Comparison of ENCODE assay signal across 13 mouse cellular contexts in the genomic region with DNA sequence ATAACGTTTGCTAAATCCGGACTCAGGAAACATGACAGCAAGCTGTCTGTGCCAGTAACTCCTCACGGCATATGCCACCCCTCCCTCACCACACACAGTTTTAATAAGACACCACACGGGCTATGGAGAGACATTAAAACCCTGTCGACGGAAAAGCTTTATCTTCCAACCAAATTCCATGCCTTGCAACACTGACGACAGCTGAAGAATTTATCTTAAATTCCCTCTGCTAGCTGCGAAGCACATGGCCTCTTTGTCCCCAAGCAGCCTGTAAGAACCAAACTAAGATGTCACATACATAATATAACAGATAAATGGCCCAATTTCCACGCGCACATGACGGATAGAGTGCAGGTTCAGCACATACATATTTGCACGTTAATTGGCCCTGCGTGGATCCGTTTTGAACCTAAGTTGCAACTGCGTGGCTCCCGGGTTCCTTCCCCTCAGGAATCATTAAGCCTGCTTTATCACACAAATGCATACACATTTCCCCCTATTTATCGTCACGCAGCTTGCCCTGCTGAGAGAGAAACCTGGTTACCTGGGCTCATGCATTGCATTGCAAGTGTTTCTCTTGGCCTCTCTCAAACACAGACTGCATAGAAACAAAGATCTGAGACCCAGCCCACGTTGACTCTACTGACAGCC.
A peak's percentile ranks its signal among the peaks of the same experiment; 100 is the strongest.
DNase-seq lines count a peak whose midpoint lies in the region; ATAC-seq and TF ChIP-seq lines count a peak whose summit lies in the region.
"Had no signal": no experiment of that assay in that cellular context is flagged by ENCODE, and none has a peak within 500 bp of the region (broad histone marks: within the 10 kb centered on the region; RNA-seq: fewer than 3 reads in every experiment).

No protein-coding gene starts in this region.

- intact Hi-C loops in left cerebral cortex, postnatal 14 days (cut with DNase I): no loop called here

- H3K27me3 ChIP-seq in midbrain, embryonic 12.5 days: no peaks in the 10 kb centered on the region
- H3K27me3 ChIP-seq in midbrain, embryonic 11.5 days (ENCODE audit: control insufficient read depth, insufficient read depth, low read length): no peaks in the 10 kb centered on the region
- H3K27me3 ChIP-seq in hindbrain, embryonic 14.5 days (ENCODE audit: control insufficient read depth, insufficient read depth, low read length): no peaks in the 10 kb centered on the region
- H3K27me3 ChIP-seq in cerebellum, adult 2 months (ENCODE audit: control insufficient read depth, insufficient read depth, low read length): no peaks in the 10 kb centered on the region; the same call in 1 of the 2 replicates
- H3K27me3 ChIP-seq: kidney, embryonic 15.5 days; limb, embryonic 13.5 days; megakaryocyte, embryonic 14.5 days had no signal

- H3K9me3 ChIP-seq in midbrain, embryonic 12.5 days: no peaks in the 10 kb centered on the region
- no peaks in the 10 kb centered on the region for H3K9me3 ChIP-seq in midbrain, embryonic 11.5 days (ENCODE audit: control insufficient read depth, low read length)
- H3K9me3 ChIP-seq in hindbrain, embryonic 14.5 days (ENCODE audit: control insufficient read depth, low read length): no peaks in the 10 kb centered on the region
- H3K9me3 ChIP-seq: kidney, embryonic 15.5 days; limb, embryonic 13.5 days had no signal

- no peak overlapping the region for H3K4me2 ChIP-seq in midbrain, embryonic 12.5 days (replicated peaks)
- H3K4me2 ChIP-seq in midbrain, embryonic 11.5 days: no peak overlapping the region
- peak overlapping the region; percentile 19; the same call in 1 of the 2 replicates for H3K4me2 ChIP-seq in hindbrain, embryonic 14.5 days (replicated peaks)
- H3K4me2 ChIP-seq: kidney, embryonic 15.5 days; limb, embryonic 13.5 days had no signal

- ATAC-seq in midbrain, embryonic 12.5 days (ENCODE audit: low FRiP score, low read depth): no peak
- no peak for ATAC-seq in midbrain, embryonic 11.5 days (ENCODE audit: low FRiP score)
- peak; percentile 66; the same call in 1 of the 2 replicates for ATAC-seq in hindbrain, embryonic 14.5 days (ENCODE audit: low FRiP score)

- WGBS in midbrain, embryonic 12.5 days: 77% methylated on average over 19 of the region's 19 CpGs
- WGBS in midbrain, embryonic 11.5 days: 79% methylated on average over 19 of the region's 19 CpGs
- WGBS in hindbrain, embryonic 14.5 days: 40% methylated on average over 19 of the region's 19 CpGs
- WGBS in cerebellum, adult 2 months: 73% methylated on average over 19 of the region's 19 CpGs

- no peak overlapping the region for H3K9ac ChIP-seq in midbrain, embryonic 12.5 days (replicated peaks)
- no peak overlapping the region for H3K9ac ChIP-seq in midbrain, embryonic 11.5 days (ENCODE audit: low read length)
- H3K9ac ChIP-seq in hindbrain, embryonic 14.5 days: peak overlapping the region; percentile 1; the same call in 1 of the 2 replicates
- H3K9ac ChIP-seq: kidney, embryonic 15.5 days; limb, embryonic 13.5 days had no signal

- no peak for TF ChIP-seq CTCF in cerebellum, adult 2 months (IDR thresholded peaks at IDR 0.05; ENCODE audit: borderline replicate concordance, insufficient read depth, low read depth, low read length)

- H3K4me3 ChIP-seq in midbrain, embryonic 12.5 days: no peak overlapping the region
- no peak overlapping the region for H3K4me3 ChIP-seq in midbrain, embryonic 11.5 days (ENCODE audit: low read depth, low read length)
- H3K4me3 ChIP-seq in hindbrain, embryonic 14.5 days (replicated peaks; ENCODE audit: low read length): no peak overlapping the region
- H3K4me3 ChIP-seq in cerebellum, adult 2 months (replicated peaks; ENCODE audit: insufficient read depth, low read depth, low read length): no peak overlapping the region
- H3K4me3 ChIP-seq: kidney, embryonic 15.5 days; limb, embryonic 13.5 days; megakaryocyte, embryonic 14.5 days had no signal

- H3K4me1 ChIP-seq in midbrain, embryonic 12.5 days: no peaks in the 10 kb centered on the region
- H3K4me1 ChIP-seq in midbrain, embryonic 11.5 days (ENCODE audit: control insufficient read depth, insufficient read depth, low read length): no peaks in the 10 kb centered on the region
- peaks cover 12% of the 10 kb centered on the region for H3K4me1 ChIP-seq in hindbrain, embryonic 14.5 days (replicated peaks; ENCODE audit: control insufficient read depth, insufficient read depth, low read length)
- H3K4me1 ChIP-seq in cerebellum, adult 2 months (ENCODE audit: control insufficient read depth, insufficient read depth, low read length): no peaks in the 10 kb centered on the region
- H3K4me1 ChIP-seq: kidney, embryonic 15.5 days; limb, embryonic 13.5 days; megakaryocyte, embryonic 14.5 days had no signal

- H3K36me3 ChIP-seq in midbrain, embryonic 12.5 days: no peaks in the 10 kb centered on the region
- no peaks in the 10 kb centered on the region for H3K36me3 ChIP-seq in midbrain, embryonic 11.5 days (ENCODE audit: control insufficient read depth, insufficient read depth, low read length)
- no peaks in the 10 kb centered on the region for H3K36me3 ChIP-seq in hindbrain, embryonic 14.5 days (replicated peaks; ENCODE audit: control insufficient read depth, insufficient read depth)
- H3K36me3 ChIP-seq: kidney, embryonic 15.5 days; limb, embryonic 13.5 days had no signal

- peak overlapping the region; percentile 42; the same call in 1 of the 2 replicates for H3K27ac ChIP-seq in midbrain, embryonic 12.5 days (replicated peaks)
- no peak overlapping the region for H3K27ac ChIP-seq in midbrain, embryonic 11.5 days (ENCODE audit: low read depth, low read length)
- peak overlapping the region; percentile 82 for H3K27ac ChIP-seq in hindbrain, embryonic 14.5 days
- no peak overlapping the region for H3K27ac ChIP-seq in cerebellum, adult 2 months (ENCODE audit: insufficient read depth, low read length)
- H3K27ac ChIP-seq: kidney, embryonic 15.5 days; limb, embryonic 13.5 days had no signal

- no peak for DNase-seq in midbrain, embryonic 11.5 days (ENCODE audit: low spot score, missing footprints)
- DNase-seq in hindbrain, embryonic 14.5 days (ENCODE audit: low spot score): peak; percentile 62
- DNase-seq in left cerebral cortex, postnatal 14 days (ENCODE audit: low spot score in 2 of 2): peak; percentile 63 to 79
- peak; percentile 19 for DNase-seq in right cerebral cortex, postnatal 25 days
- DNase-seq in thymus, postnatal 4 days: no peak
- DNase-seq in c-Kit-positive CD71-positive TER-119-positive erythroid progenitor cells, embryonic 14.5 days (ENCODE audit: low spot score): no peak
- DNase-seq in cerebellum, adult 2 months: no peak
- DNase-seq: heart, postnatal 4 days; lung, adult 2 months had no signal

- no peak for TF ChIP-seq POLR2A in cerebellum, adult 2 months (IDR thresholded peaks at IDR 0.05; ENCODE audit: borderline replicate concordance, insufficient read depth, low read length)

Comparison
In these comparisons a context has a peak if more than half of its experiments do, and no peak if none do; other contexts are left out.
1. H3K27ac ChIP-seq: peak in midbrain, embryonic 12.5 days (single experiment) and hindbrain, embryonic 14.5 days (single experiment); none in midbrain, embryonic 11.5 days (single experiment) and cerebellum, adult 2 months (single experiment).
2. DNase-seq: peak in hindbrain, embryonic 14.5 days (single experiment), left cerebral cortex, postnatal 14 days (2 of 2) and right cerebral cortex, postnatal 25 days (single experiment); none in midbrain, embryonic 11.5 days (single experiment), thymus, postnatal 4 days (single experiment), c-Kit-positive CD71-positive TER-119-positive erythroid progenitor cells, embryonic 14.5 days (single experiment) and cerebellum, adult 2 months (0 of 2).